Comparison of ENCODE assay signal across 21 mouse cellular contexts in the genomic region with DNA sequence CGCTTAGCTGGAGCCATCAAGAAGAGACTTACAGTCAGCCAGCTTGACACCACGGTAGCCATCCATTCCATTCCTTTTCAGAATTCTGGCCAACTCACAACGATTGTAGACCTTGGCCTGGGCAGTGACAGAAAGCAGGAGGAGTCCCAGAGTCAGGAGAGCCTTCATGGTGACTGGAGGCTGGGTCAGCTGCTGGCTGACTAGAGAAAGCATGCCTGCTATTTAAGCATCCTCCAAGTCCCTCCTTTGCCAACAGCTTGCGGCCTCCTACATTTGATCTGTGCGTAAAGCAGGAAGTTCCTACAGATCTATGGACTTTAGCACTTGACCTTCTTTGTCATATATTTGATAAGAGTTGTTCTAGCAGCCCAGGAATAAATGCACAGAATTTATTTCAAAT. TPM values are rescaled to one million over a fixed set of nuclear protein-coding genes. Genes with fewer than 3 reads are reported as not detected.
DNase-seq lines count a peak whose midpoint lies in the region; ATAC-seq and TF ChIP-seq lines count a peak whose summit lies in the region.
"Had no signal": no experiment of that assay in that cellular context is flagged by ENCODE, and none has a peak within 500 bp of the region (broad histone marks: within the 10 kb centered on the region; RNA-seq: fewer than 3 reads in every experiment).

Gene Lyz1, minus strand, starts transcription at position 198 of the 400 bp plus-strand sequence.

- no peaks in the 10 kb centered on the region for H3K4me1 ChIP-seq in kidney, adult 2 months (ENCODE audit: control insufficient read depth, insufficient read depth, low read length)
- H3K4me1 ChIP-seq: embryonic facial prominence, embryonic 12.5 days; limb, embryonic 12.5 days had no signal

- peak; percentile 49 for ATAC-seq in megakaryocyte, adult 5-6 weeks (ENCODE audit: poor library complexity, severe bottlenecking)
- ATAC-seq: midbrain, embryonic 16.5 days had no signal

- WGBS in kidney, adult 2 months, result 65% methylated on average over 5 of the region's 5 CpGs

- TF ChIP-seq CTCF in kidney, adult 2 months (conservative IDR thresholded peaks at IDR 0.05; ENCODE audit: insufficient read depth, insufficient read length, low read depth, low read length), result no peak

- H3K36me3 ChIP-seq in kidney, adult 2 months (ENCODE audit: control insufficient read depth, insufficient read depth, low read length), result no peaks in the 10 kb centered on the region
- H3K36me3 ChIP-seq: embryonic facial prominence, embryonic 12.5 days; limb, embryonic 12.5 days had no signal

- H3K27me3 ChIP-seq in kidney, adult 2 months (replicated peaks; ENCODE audit: control insufficient read depth, insufficient read depth, low read length), result no peaks in the 10 kb centered on the region
- H3K27me3 ChIP-seq: embryonic facial prominence, embryonic 12.5 days; limb, embryonic 12.5 days had no signal

- no peak within 1 kb of the TSS for H3K4me3 ChIP-seq in kidney, adult 2 months (ENCODE audit: insufficient read depth, low read depth, low read length)
- H3K4me3 ChIP-seq: embryonic facial prominence, embryonic 12.5 days; limb, embryonic 12.5 days had no signal

- intact Hi-C loops in heart, postnatal 36 days (cut with DNase I), result no loop called here

- DNase-seq in adrenal gland, adult 2 months, result peak; percentile 12
- no peak for DNase-seq in adrenal gland, postnatal 4 days (ENCODE audit: low spot score in 2 of 2)
- DNase-seq in kidney, postnatal 14 days, result peak; percentile 26
- DNase-seq in kidney, adult 2 months, result no peak
- no peak for DNase-seq in heart, postnatal 36 days
- DNase-seq in right cerebral cortex, postnatal 4 days, result no peak
- no peak for DNase-seq in spleen, postnatal 4 days (ENCODE audit: low spot score in 2 of 2)
- DNase-seq: cerebellum, adult 2 months; gastrocnemius, postnatal 25 days; right cerebral cortex, postnatal 25 days; thymus, postnatal 14 days had no signal

- TF ChIP-seq POLR2A in kidney, adult 2 months (IDR thresholded peaks at IDR 0.05; ENCODE audit: low read depth, low read length), result no peak

- no peak within 1 kb of the TSS for H3K27ac ChIP-seq in kidney, adult 2 months (ENCODE audit: insufficient read depth, low read depth, low read length)
- H3K27ac ChIP-seq: embryonic facial prominence, embryonic 12.5 days; kidney, postnatal 0 days; limb, embryonic 12.5 days; liver, embryonic 14.5 days had no signal

RNA-seq across cellular contexts. Expression of gene Lyz1, which starts in this region (rescaled TPM):
- total RNA-seq in adrenal gland, adult 2 months (2021), result 10 to 100 TPM; 12.3 to 22.2 TPM
- polyA plus RNA-seq in adrenal gland, adult 2 months (2012; rRNA removed), result 1.5 and 1.7 TPM in 2 replicates
- 1 to 10 TPM; 6.8 to 8.3 TPM for total RNA-seq in adrenal gland, postnatal 4 days (2021)
- polyA plus RNA-seq in kidney, adult 2 months (2012; rRNA removed), result 1.9 and 6.2 TPM in 2 replicates
- 10 to 100 TPM; 14.0 to 16.1 TPM for total RNA-seq in heart, postnatal 36 days (2021)
- 10.3 and 15.7 TPM in 2 replicates for total RNA-seq in megakaryocyte, adult 5-6 weeks (2015)
- 9.5 and 10.7 TPM in 2 replicates for total RNA-seq in megakaryocyte, adult 5-6 weeks (2017)
- total RNA-seq: common myeloid progenitor, adult 5-6 weeks; hematopoietic stem cell, adult 5-6 weeks had no signal
- polyA plus RNA-seq: embryonic facial prominence, embryonic 12.5 days; limb, embryonic 12.5 days; midbrain, embryonic 16.5 days; neural tube, embryonic 11.5 days; stomach, embryonic 14.5 days had no signal

Comparison
In these comparisons a context has a peak if more than half of its experiments do, and no peak if none do; other contexts are left out.
1. DNase-seq: peak in adrenal gland, adult 2 months (single experiment) and kidney, postnatal 14 days (single experiment); none in adrenal gland, postnatal 4 days (0 of 2), kidney, adult 2 months (single experiment), heart, postnatal 36 days (0 of 2), right cerebral cortex, postnatal 4 days (single experiment) and spleen, postnatal 4 days (0 of 2).